Mouse (Mus musculus) kidney, embryonic 14.5 days (tissue): ENCODE measurements at regions not wholly inside any gene's neighbourhood (a gene's known extent, or its start where the extent isn't known, plus 50 kb on each side); places are given as distances from the start of the nearest gene placed in this dataset.

Source experiments
- ATAC-seq: fragments of 200-750 bp; cut with Nextera tagmentation; 2 replicates; pipeline ENCODE4 v1.8.0; 2017; ENCODE audit warnings: moderate number of reproducible peaks, mild to moderate bottlenecking, moderate TSS enrichment, moderate library complexity; ENCODE audit not compliant: low FRiP score, low TSS enrichment
- H3K27ac ChIP-seq: fragments of 300-500 bp; sonication (generic); 2 replicates; pipeline ENCODE4 v1.5.1; 2014; ENCODE audit warnings: low read depth, mild to moderate bottlenecking, low read length, moderate library complexity, mixed read lengths
- H3K27me3 ChIP-seq: fragments of 300-500 bp; sonication (generic); 2 replicates; pipeline ENCODE4 v1.6.1; 2014; ENCODE audit warnings: mild to moderate bottlenecking, low read length; ENCODE audit not compliant: control insufficient read depth, insufficient read depth
- H3K36me3 ChIP-seq: fragments of 300-500 bp; sonication (generic); 2 replicates; pipeline ENCODE4 v1.6.1; 2014; ENCODE audit warnings: low read length, mixed read lengths; ENCODE audit not compliant: control insufficient read depth, insufficient read depth
- H3K4me1 ChIP-seq: fragments of 300-500 bp; sonication (generic); 2 replicates; pipeline ENCODE4 v1.6.1; 2014; ENCODE audit warnings: low read length, mixed read lengths; ENCODE audit not compliant: control insufficient read depth, insufficient read depth
- H3K4me2 ChIP-seq: fragments of 300-500 bp; sonication (generic); replicated peaks from 2 replicates; pipeline ENCODE4 v1.6.1; 2014; ENCODE audit warnings: low read depth, mild to moderate bottlenecking, low read length
- H3K4me3 ChIP-seq: fragments of 300-500 bp; sonication (generic); 2 replicates; pipeline ENCODE4 v1.5.1; 2014; ENCODE audit warnings: mild to moderate bottlenecking, low read length
- H3K9ac ChIP-seq: fragments of 300-500 bp; sonication (generic); 2 replicates; pipeline ENCODE4 v1.6.1; 2014; ENCODE audit warnings: low read depth, mild to moderate bottlenecking, low read length, moderate library complexity
- H3K9me3 ChIP-seq: fragments of 300-500 bp; sonication (generic); 2 replicates; pipeline ENCODE4 v1.6.1; 2016; ENCODE audit warnings: low read length; ENCODE audit not compliant: control insufficient read depth
- WGBS: fragments of 180-500 bp; shearing (Covaris S2); extraction: QIAGEN DNeasy Blood & Tissue Kit; methylation state at CpG from one replicate; pipeline ENCODE4 v1.1.7; 2014; 5-methylcytosine and 5-hydroxymethylcytosine counted together

DNA sequence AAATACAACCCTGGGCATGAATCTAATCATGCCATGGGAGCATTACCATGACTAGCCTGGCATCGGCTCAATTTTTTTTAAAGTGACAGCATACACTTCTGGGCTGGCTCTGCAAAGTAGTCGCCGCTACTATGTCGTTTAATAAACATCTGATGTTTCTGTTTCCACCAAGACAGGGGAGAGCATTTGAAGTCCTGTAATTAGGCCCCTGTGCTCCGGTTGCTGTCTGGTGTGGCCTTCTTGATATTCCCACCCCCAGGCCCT is 293.8 kb downstream of the Bcl11a start:
- Histone ChIP-seq H3K27me3 (peaks cover 5% of the 10 kb centered on the region; the same call in 1 of the 2 replicates), H3K36me3 (no peaks in the 10 kb centered on the region), H3K4me2 (no peak overlapping the region), H3K9ac (no peak overlapping the region), H3K9me3 (no peaks in the 10 kb centered on the region), H3K27ac (no peak overlapping the region), H3K4me1 (no peaks in the 10 kb centered on the region), H3K4me3 (no peak overlapping the region)
- WGBS, result 67% methylated on average over 5 of the region's 5 CpGs
- ATAC-seq, result no peak

DNA sequence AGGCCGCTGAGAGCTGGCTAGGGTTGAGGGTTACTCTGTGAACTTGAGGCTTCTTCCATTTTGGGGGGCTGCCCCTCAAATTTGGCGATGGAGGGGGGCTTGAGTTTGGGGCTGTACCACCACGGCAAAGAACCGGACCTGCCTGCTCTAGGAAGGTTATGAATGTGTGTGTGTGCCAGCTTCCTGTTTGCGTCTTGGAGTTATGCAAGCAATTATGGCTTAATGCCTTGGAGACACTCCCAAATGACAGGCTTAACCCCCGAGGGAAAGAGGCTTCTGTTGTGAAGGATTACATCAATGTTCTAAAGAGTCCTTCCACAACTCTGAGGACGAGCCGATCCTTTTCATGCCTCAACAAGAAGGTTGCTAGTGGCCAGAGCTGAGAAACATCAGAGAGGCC is 294.1 kb downstream of the Bcl11a start:
- no peaks in the 10 kb centered on the region for H3K4me1 ChIP-seq
- 57% methylated on average over 8 of the region's 8 CpGs for WGBS
- H3K4me2 ChIP-seq, result no peak overlapping the region
- peaks cover 5% of the 10 kb centered on the region; the same call in 1 of the 2 replicates for H3K27me3 ChIP-seq
- no peak overlapping the region for H3K4me3 ChIP-seq
- H3K9ac ChIP-seq, result no peak overlapping the region
- H3K9me3 ChIP-seq, result no peaks in the 10 kb centered on the region
- ATAC-seq, result no peak
- no peaks in the 10 kb centered on the region for H3K36me3 ChIP-seq
- H3K27ac ChIP-seq, result no peak overlapping the region

DNA sequence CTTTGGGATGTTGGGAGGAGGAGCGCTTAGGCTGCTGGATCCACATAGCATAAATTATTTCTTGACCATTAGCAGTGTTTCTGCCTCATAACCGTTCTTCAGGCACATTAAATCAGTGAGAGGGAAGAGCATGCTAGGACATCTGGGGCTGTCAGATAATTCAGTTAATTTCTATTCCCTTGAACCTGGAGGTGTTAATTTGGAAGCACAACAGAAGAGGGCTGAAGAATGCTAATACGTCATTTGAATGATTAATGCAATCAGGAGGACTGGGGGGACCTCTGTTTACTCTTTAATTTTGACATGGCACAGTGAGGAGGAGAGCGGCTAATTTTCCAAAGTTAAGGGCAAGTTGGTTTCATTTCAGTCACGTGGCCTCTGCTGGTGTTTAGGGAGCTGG is 294.8 kb downstream of the Bcl11a start:
- WGBS, result 49% methylated on average over 5 of the region's 5 CpGs
- no peak overlapping the region for H3K27ac ChIP-seq
- H3K27me3 ChIP-seq, result peaks cover 5% of the 10 kb centered on the region; the same call in 1 of the 2 replicates
- no peak overlapping the region for H3K4me2 ChIP-seq
- no peaks in the 10 kb centered on the region for H3K4me1 ChIP-seq
- no peak overlapping the region for H3K9ac ChIP-seq
- no peaks in the 10 kb centered on the region for H3K36me3 ChIP-seq
- H3K4me3 ChIP-seq, result no peak overlapping the region
- no peak for ATAC-seq
- no peaks in the 10 kb centered on the region for H3K9me3 ChIP-seq

DNA sequence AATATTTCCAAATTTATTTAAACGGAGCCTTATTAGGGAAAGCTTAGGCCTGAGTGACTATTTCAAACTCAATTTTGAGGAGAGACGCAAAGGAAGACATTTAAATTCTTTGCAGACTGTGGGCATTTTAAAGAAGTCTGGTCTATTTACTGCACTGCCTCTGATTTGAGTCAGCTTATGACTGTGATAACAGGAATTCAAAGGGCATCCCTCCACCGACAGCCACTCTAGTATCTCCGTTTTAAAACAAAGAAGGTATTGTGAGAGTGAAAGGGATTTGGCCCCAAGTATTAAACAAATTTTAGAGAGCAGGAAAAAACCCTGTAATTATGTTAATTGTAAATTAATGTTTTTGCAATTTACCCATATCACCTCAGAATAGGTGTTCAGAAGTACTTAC is 295.4 kb downstream of the Bcl11a start:
- Histone ChIP-seq H3K4me1 (no peaks in the 10 kb centered on the region), H3K9me3 (no peaks in the 10 kb centered on the region), H3K27ac (no peak overlapping the region), H3K27me3 (peaks cover 5% of the 10 kb centered on the region; the same call in 1 of the 2 replicates), H3K4me2 (no peak overlapping the region), H3K9ac (no peak overlapping the region), H3K4me3 (no peak overlapping the region), H3K36me3 (no peaks in the 10 kb centered on the region)
- 64% methylated on average over 4 of the region's 4 CpGs for WGBS
- no peak for ATAC-seq

DNA sequence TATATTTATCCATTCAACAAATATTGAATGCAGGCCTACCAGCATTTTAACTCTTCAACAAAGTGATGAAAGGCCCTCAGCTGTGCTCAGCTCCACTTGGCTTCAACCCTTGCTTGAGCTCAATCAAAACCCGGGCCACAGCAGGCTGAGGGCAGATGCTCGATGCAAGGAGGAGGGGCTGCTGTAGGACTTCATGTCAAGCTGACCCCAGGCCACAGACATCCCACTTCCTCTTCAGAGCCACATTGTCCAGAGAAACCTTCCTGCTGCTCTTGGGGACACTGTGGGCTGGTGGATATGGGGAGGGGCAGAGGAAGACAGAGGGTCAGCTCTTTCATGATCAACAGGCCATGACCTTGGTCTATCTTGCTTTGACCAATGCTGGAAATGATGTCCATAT is 299.7 kb downstream of the Bcl11a start:
- no peaks in the 10 kb centered on the region for H3K36me3 ChIP-seq
- H3K9ac ChIP-seq, result no peak overlapping the region
- H3K4me2 ChIP-seq, result no peak overlapping the region
- no peaks in the 10 kb centered on the region for H3K4me1 ChIP-seq
- H3K9me3 ChIP-seq, result no peaks in the 10 kb centered on the region
- ATAC-seq, result no peak
- WGBS, result 75% methylated on average over 2 of the region's 2 CpGs
- no peaks in the 10 kb centered on the region for H3K27me3 ChIP-seq
- H3K27ac ChIP-seq, result no peak overlapping the region
- no peak overlapping the region for H3K4me3 ChIP-seq

DNA sequence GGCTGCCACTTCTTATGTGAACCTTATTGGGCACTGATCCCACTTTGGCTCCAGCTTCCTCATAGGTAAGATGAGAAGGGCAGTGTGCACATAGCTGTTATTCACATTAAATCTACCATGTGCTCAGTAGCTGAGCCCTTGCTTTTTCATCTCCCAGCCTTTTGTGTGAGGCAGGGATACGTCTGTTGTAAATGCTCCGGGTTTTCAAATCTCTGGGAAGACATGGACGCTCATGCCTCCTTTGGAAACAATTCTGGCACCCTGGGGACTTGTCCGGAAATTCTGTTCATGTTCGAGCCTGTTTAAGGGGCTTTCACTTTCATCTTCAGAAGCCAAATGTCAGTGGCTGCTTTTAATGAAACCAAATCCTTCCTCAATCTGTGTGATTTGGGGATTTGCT is 312.7 kb downstream of the Bcl11a start:
- no peak for ATAC-seq
- Histone ChIP-seq H3K4me3 (no peak overlapping the region), H3K4me1 (no peaks in the 10 kb centered on the region), H3K9me3 (no peaks in the 10 kb centered on the region), H3K36me3 (no peaks in the 10 kb centered on the region), H3K4me2 (no peak overlapping the region), H3K27me3 (no peaks in the 10 kb centered on the region), H3K27ac (no peak overlapping the region), H3K9ac (no peak overlapping the region)
- WGBS, result 48% methylated on average over 5 of the region's 5 CpGs

DNA sequence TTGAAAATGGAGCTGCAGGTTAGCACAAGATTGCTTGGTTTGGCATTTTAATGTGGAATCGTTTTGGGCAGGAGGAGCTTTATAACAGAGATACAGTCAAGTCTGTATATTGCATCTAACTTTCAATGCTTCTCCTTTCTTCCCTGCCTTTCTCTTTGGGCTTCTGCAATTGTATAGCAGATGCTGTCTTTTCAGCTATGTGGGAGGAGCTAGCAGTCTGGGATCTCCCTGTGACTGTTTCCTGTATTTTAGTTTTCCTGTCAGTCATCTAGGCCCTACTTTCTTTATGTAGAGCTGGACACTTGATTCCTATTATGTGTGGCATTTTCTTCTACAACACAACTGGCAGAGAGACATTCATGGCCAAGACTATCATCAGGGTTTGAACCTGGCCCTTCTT is 313.5 kb downstream of the Bcl11a start:
- WGBS, result 76% methylated on average over 1 of the region's 1 CpGs
- no peak overlapping the region for H3K27ac ChIP-seq
- ATAC-seq, result no peak

DNA sequence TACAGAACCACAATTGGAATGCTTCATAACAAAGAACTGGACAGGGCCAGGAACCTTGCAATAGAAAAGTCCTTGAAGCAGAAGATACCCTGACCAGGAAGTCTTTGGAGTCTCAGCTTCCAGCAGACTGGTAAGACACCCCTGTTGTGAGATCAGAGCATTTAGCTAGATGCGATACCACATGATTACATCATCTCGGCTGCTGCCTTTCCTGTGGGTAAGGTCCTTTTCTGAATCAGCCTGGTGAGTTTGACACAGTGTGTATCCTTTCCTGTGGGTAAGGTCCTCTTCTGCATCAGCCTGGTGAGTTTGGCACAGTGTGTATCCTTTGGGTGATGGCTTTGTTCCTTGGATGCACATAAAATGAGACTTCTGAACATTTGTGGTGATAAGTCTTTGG is 317.6 kb downstream of the Bcl11a start:
- Histone ChIP-seq H3K4me2 (no peak overlapping the region), H3K27ac (no peak overlapping the region), H3K36me3 (no peaks in the 10 kb centered on the region), H3K4me1 (no peaks in the 10 kb centered on the region), H3K4me3 (no peak overlapping the region), H3K9me3 (no peaks in the 10 kb centered on the region), H3K27me3 (no peaks in the 10 kb centered on the region), H3K9ac (no peak overlapping the region)
- 95% methylated on average over 2 of the region's 2 CpGs for WGBS
- no peak for ATAC-seq

More for the DNA sequence above, 313.5 kb downstream of the Bcl11a start:
- H3K36me3 ChIP-seq, result no peaks in the 10 kb centered on the region
- no peaks in the 10 kb centered on the region for H3K9me3 ChIP-seq
- H3K9ac ChIP-seq, result no peak overlapping the region
- H3K4me2 ChIP-seq, result no peak overlapping the region
- H3K4me1 ChIP-seq, result no peaks in the 10 kb centered on the region
- no peaks in the 10 kb centered on the region for H3K27me3 ChIP-seq
- no peak overlapping the region for H3K4me3 ChIP-seq

DNA sequence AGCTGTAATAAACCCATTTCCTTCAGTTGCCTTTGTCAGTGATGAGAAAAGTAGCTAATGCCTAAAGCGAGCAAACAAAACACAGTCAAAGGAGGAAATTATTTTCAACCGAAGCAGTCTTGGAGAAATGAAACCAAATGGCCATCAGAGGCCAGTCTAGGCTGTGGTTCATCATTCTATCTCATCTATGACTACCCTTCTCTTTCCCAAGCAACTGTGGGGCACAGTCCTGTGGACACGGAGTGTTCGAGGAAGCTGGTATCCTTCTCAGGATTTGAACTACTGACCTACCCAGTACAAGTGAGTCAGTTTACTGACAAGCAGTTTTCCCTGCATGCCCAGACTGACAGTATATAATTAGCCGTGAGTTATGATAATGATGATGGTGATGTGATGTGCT is 319.1 kb downstream of the Bcl11a start:
- H3K27me3 ChIP-seq, result no peaks in the 10 kb centered on the region
- no peak overlapping the region for H3K4me3 ChIP-seq
- no peaks in the 10 kb centered on the region for H3K9me3 ChIP-seq
- H3K27ac ChIP-seq, result no peak overlapping the region
- H3K9ac ChIP-seq, result no peak overlapping the region
- H3K4me1 ChIP-seq, result no peaks in the 10 kb centered on the region
- no peaks in the 10 kb centered on the region for H3K36me3 ChIP-seq
- WGBS, result 90% methylated on average over 5 of the region's 5 CpGs
- no peak overlapping the region for H3K4me2 ChIP-seq
- ATAC-seq, result no peak

DNA sequence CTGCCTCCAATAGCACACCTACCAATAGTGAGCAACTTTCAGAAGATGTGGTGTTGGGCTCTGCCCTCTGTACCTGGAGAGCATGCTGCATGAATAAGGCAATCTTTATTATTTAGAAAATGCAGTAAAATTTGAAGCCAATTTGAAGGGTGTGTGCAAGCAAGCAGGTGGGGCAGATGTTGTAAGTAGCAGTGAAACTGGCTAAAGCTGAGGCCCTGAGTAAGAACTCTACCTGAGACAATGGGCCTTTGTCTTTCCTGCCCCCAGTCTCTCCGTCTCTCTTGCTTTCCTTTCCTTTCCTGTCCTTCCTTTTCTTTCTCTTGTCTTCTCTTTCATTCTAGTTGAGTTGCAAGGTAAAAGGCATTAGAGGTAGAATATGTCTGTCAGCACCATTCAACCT is 319.9 kb downstream of the Bcl11a start:
- ATAC-seq, result no peak
- H3K4me2 ChIP-seq, result no peak overlapping the region
- H3K4me3 ChIP-seq, result no peak overlapping the region
- H3K4me1 ChIP-seq, result no peaks in the 10 kb centered on the region
- 71% methylated on average over 1 of the region's 1 CpGs for WGBS
- no peaks in the 10 kb centered on the region for H3K27me3 ChIP-seq
- no peaks in the 10 kb centered on the region for H3K36me3 ChIP-seq
- no peaks in the 10 kb centered on the region for H3K9me3 ChIP-seq
- H3K27ac ChIP-seq, result no peak overlapping the region
- no peak overlapping the region for H3K9ac ChIP-seq
